Mouse (Mus musculus) urinary bladder, postnatal 10 days (tissue): ENCODE data around the gene BC005537.

ENCODE experiments used
- DNase-seq: peaks from one replicate; pipeline ENCODE4 v3.0.0; 2022; ENCODE audit warnings: low spot score

Gene BC005537

GRCm38 (mm10) chr13:24844983-24845955 lies 43.8 kb downstream of the BC005537 start, which contains the start of gene D130043K22Rik:
D130043K22Rik (plus strand) TSS chr13:24845135.
- no peak for DNase-seq

DNA sequence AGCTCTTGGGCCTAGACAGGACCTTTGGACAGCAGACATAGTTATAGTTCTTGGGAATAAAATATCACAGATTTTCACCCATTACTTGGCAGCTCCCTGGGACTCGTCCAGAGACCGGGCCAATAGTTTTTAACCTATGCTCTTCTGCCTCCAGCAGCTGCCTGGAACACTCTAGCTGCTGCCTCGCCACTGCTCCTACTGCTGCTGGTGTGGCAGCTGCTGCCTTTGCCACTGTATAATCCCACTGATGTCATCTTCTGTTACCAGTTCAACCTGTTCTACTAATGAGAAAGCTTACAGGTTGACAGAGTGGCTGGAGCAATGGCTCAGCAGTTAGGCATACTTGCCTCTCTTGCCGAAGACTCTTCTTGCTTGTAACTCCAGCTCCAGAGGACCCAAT lies 47.9 kb downstream of the BC005537 start:
- DNase-seq = no peak

- no peak for DNase-seq
Observed at GRCm38 (mm10) chr13:24851989-24852388, 50.5 kb downstream of the BC005537 start.

DNA sequence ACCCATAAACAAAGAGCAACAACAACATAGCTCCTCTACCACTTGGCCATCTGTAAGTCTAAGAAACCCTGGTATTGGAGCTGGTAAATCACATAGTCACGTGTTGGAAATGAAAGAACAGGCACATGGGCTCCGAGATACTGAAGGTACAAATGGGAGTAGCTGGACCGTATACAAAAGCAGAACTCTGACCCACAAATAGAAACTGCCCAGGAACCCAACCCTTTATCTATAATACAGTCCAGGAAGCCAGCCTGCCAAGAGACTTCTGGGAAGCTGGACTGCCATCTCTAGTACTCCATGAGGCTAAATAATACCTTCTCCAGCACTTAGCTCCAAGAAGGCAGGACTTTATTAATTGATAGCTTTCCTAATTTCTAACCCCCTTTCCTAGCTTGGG lies 51.1 kb downstream of the BC005537 start:
- DNase-seq = no peak

GRCm38 (mm10) chr13:24859115-24859514 lies 57.7 kb downstream of the BC005537 start:
- DNase-seq = no peak

DNA sequence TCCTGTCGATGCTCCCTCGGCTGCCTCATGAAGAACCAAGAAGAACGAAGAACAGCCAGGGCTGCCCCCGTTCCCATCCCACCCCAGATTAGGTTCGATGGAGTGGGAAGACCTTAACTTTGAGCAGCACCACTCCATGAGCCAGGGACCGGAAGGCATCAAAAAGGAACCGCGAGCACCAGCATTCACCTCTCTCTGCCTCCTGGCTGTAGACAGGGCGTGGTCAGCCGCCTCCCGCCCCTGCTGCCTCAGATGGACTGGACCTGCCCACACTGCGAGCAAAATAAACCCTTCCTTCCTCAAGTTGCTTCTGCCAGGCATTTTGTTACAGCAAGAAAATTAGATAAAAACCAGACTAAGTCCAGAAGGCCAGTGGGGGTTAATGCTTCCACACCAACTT lies 59.6 kb downstream of the BC005537 start:
- no peak for DNase-seq

DNA sequence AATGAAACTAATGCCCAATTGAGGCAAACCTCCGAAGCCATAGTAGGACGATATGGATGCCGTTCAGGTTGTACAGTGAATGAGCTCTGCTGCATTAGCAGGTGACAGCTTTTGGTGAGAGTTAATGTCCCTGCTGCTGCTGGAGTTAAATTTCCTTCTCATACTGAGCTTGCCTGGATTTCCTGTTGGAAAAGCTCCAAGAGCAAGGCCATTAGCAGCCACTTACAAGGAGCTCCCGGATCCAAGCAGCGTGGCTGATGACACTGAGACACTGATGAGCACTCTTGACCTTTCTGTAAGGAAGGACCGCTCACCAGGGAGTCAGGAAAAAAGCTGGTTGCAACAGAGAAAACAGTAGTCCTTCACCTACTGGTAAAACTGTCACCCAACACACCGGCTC lies 60.6 kb downstream of the BC005537 start:
- no peak for DNase-seq

DNA sequence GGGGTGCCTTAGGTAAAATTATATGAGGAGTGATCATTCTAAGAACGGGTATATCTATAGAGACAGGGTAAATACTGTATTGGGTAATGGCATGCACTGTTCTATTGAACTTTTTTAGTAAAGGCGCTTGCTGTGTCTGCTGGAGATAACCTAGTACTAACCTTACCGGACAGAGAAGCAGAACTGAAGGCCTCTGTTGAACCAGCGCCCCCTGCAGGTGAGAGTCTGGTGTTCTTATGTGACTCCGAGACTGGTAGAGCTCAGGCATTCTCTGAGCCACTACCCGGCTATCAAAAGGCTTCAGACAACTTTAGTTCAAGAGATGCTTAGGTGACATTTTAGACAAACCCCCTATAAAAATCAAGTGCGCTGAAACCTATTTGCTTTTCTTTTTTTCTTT lies 61.1 kb downstream of the BC005537 start:
- no peak for DNase-seq
